Mouse (Mus musculus): ENCODE measurements around the gene Tcf19.

DNA sequence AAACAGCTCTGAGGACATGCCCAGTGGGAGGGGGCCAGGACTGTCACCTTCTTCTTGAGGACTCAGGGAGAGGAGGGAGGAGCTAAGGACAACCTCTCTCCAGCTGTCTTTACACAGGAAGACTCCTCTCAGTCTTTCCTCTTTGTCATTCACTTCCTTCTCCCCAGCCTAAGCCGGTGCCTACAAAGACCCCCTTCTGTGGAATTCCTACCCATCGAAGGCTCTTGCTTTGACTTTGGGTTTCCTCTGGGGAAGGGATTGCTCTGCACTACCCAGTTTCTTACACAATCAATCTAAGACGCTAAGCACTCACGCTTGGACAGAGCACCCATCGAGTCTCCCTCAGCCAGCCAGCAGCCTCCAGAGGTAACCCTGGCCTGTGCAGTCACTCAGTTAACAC is 32.0 kb upstream of the Tcf19 start:
- TF ChIP-seq TAL1 (IDR thresholded peaks at IDR 0.05; ENCODE audit: low read length): no peak
- no peak for TF ChIP-seq GATA1 (IDR thresholded peaks at IDR 0.05; ENCODE audit: low read length)
